Mouse (Mus musculus) erythroblast, adult 5-6 weeks (primary cell): Measurements from ENCODE around the gene Ttll1. TPM values are rescaled to one million over a fixed set of nuclear protein-coding genes. Genes with fewer than 3 reads are reported as not detected.

ENCODE experiments used
- ATAC-seq: replicated peaks from 2 replicates; pipeline ENCODE4 v1.8.0; 2016; ENCODE audit warnings: moderate number of reproducible peaks, mild to moderate bottlenecking, moderate TSS enrichment, inconsistent platforms; ENCODE audit not compliant: poor library complexity, low FRiP score, severe bottlenecking
- total RNA-seq, 2 experiments: library from RNA; stranded (forward) in 1 of 2; stranded (reverse) in 1 of 2; fragments of 150-400 nt in 1 of 2; fragments of 200-764, 138-1000 nt in 1 of 2; gene quantifications; 2 replicates each; pipeline versions ENCODE4 v1.2.3 to v1.2.4; 2015 to 2017; ENCODE audit warnings: low replicate concordance in 2 of 2

The Ttll1 gene
- total RNA-seq, 2 experiments from 2014 or later: 8.3 to 8.5 TPM

GRCm38 (mm10) chr15:83436541-83436940, 74.2 kb downstream of the Ttll1 start:
- ATAC-seq: no peak

GRCm38 (mm10) chr15:83435324-83436090, 75.2 kb downstream of the Ttll1 start:
- ATAC-seq: no peak

- no peak for ATAC-seq
Observed at GRCm38 (mm10) chr15:83434692-83435091, 76.0 kb downstream of the Ttll1 start.

Other genes with a start within 250 kb of the Ttll1 start
- 44.1 and 50.7 TPM in 2 replicates for gene Arfgap3, start 160.6 kb downstream of the Ttll1 start, total RNA-seq (2015; ENCODE audit: low replicate concordance)
- gene Arfgap3, start 160.6 kb downstream of the Ttll1 start, total RNA-seq (2017; ENCODE audit: low replicate concordance): 49.2 and 63.3 TPM in 2 replicates
- 102 and 137 TPM in 2 replicates for gene Pacsin2, start 46.3 kb downstream of the Ttll1 start, total RNA-seq (2015; ENCODE audit: low replicate concordance)
- 285 and 310 TPM in 2 replicates for gene Pacsin2, start 46.3 kb downstream of the Ttll1 start, total RNA-seq (2017; ENCODE audit: low replicate concordance)
- not detected in 2 replicates for gene Bik, start 16.0 kb upstream of the Ttll1 start, total RNA-seq (2015; ENCODE audit: low replicate concordance)
- gene Bik, start 16.0 kb upstream of the Ttll1 start, total RNA-seq (2017; ENCODE audit: low replicate concordance): 0.84 TPM in 1 of 2 replicates, not detected in the other
- 51.5 and 85.9 TPM in 2 replicates for gene Tspo, start 52.7 kb upstream of the Ttll1 start, total RNA-seq (2015; ENCODE audit: low replicate concordance)
- gene Tspo, start 52.7 kb upstream of the Ttll1 start, total RNA-seq (2017; ENCODE audit: low replicate concordance): 51.9 and 74.4 TPM in 2 replicates
- gene Mcat, start 52.9 kb upstream of the Ttll1 start, total RNA-seq (2015; ENCODE audit: low replicate concordance): 0.38 TPM in 1 of 2 replicates, not detected in the other
- 3.1 and 4.3 TPM in 2 replicates for gene Mcat, start 52.9 kb upstream of the Ttll1 start, total RNA-seq (2017; ENCODE audit: low replicate concordance)
- 9.4 and 16.1 TPM in 2 replicates for gene Ttll12, start 84.3 kb upstream of the Ttll1 start, total RNA-seq (2015; ENCODE audit: low replicate concordance)
- gene Ttll12, start 84.3 kb upstream of the Ttll1 start, total RNA-seq (2017; ENCODE audit: low replicate concordance): 5.9 and 9.8 TPM in 2 replicates
- gene Scube1, start 214.1 kb upstream of the Ttll1 start, total RNA-seq (2015; ENCODE audit: low replicate concordance): not detected in 2 replicates
- gene Scube1, start 214.1 kb upstream of the Ttll1 start, total RNA-seq (2017; ENCODE audit: low replicate concordance): not detected in 2 replicates